Mouse (Mus musculus): ENCODE measurements around the gene Olfr267.

Gene Olfr267

DNA sequence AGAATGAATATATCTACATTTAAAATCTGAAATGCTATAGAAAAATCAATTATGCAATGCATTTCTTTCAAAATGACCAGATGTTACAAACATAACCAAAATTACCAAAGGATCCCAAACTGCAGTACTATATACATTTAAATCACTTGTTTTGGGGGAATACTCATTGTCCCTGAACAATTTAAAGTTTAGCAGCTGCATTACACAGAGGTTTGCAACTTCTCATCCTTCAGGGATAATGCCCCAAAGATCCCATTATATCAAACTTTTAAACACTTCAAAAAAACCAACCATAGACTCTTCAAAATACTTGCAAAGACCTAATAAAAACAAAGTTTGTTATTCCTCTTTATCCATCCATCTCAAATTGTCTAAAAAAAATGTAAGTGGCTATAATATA lies at the start of gene Olfr267:
Olfr267 (minus strand) TSS at position 101 of the 400 bp plus-strand sequence.
- DNase-seq (ENCODE audit: low spot score in 2 of 2), result no peak

DNA sequence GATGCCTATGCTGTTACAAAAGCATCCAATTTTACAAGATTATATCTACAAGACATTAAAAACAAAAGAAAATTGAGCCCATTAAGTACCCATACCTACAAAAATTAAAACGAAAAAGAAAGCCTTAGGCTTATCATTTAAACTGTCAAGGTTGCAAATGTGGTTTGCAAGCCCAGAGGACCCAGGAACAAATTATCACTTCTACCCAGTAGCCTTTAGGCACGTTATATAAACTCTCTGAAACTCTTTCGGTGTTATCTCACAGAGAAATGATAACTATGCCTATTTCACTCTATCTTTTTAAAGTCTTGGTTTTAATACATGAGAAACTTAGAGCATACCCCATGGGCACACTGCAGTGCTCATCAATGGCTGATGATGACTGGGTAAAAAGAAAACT lies 45.4 kb upstream of the Olfr267 start:
- DNase-seq (ENCODE audit: low spot score in 2 of 2), result no peak

DNA sequence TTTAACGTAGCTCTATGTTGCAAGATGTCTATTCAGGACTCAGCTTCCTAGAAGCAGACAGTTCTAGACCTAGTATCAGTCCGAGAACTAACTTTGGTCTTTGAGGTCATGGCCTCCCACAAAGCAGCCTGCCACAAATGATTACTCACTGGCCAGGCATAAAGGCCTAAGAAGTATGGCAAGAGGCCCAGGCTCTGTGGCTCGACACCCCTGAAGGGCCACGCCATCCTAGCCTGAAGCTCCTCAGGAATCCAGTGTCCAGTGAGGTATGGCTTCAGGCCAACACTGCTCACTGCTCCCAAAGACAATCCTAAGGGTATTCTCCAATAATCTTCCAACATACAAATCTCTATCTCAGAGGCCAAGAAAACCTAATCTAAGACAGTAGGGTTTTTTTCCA lies 38.4 kb upstream of the Olfr267 start:
- DNase-seq (ENCODE audit: low spot score in 2 of 2), result no peak

DNA sequence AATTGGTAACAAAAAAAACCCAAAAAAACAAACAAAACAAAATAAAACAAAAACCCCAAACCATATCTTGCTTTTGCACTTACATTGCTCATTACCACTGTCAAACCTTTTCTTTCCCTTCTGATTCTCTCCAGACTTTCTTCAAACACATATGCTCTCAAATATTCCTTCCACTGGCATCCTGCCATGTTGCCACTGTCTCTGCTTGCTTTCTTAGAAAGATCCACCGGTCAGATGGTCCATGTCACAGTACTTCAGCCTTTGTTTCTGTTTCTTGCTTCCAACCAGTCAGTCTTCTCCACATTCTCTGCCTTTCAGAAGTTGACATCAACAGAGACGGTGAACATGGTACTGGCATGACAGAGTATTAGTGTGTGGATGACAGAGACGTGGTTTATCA lies 857 bp downstream of the Olfr267 start:
- DNase-seq (ENCODE audit: low spot score in 2 of 2), result no peak

DNA sequence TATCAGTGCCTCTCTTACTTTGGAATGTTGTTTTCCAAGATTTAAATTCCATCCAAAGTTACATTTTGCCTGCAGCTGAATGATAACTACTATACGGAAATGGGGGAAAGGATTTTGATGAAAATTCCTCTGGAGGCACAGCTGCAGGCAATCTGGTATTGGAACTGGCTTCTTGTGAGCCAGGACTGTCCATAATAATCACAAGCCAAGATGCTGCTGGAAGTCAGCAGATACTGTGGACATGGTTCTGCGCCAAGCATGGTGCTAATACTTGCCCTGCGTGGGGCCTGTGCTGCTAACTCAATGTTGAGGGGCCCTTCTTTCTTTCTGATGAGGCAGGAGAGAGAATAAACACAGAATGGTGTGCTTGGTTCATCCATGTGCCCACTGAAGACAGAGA lies 24.1 kb downstream of the Olfr267 start:
- DNase-seq (ENCODE audit: low spot score in 2 of 2), result no peak

DNA sequence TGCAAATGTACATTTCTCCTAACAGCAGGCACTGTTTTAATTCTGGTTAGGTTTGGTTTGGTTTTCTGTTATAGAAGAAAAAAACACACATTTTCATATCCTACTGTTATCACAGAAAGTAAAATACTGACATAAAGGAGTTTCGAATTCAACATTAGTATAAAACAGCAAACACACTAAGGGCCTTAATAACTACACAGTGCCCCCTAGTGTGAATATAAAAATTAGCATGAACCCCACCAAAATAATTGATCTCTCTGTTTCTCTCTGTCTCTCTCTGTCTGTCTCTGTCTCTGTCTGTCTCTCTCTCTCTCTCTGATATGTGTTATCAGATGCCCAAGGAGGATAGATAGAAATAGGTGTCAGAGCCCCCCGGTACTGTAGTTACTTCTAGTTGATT lies 38.0 kb downstream of the Olfr267 start:
- DNase-seq (ENCODE audit: low spot score in 2 of 2), result no peak

DNA sequence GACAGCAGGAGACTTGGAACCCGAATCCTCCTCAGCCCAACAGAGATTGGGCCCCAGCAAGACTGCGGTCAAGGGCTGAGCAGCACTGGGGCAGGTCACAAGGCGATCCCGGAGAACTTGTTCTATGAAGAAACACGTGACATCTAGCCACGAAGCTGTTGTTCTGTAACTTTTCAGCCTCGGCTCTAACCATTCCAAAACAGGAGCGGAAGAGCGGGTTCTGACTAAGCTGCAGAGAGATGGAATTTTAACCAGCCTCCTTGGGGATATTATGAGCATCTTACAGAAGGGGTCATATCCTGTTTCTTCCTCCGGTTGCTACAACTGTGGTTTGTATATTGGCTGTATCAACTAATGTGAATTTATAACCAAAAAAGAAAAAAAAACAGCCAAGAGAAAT lies 38.4 kb downstream of the Olfr267 start:
- DNase-seq (ENCODE audit: low spot score in 2 of 2), result no peak

DNA sequence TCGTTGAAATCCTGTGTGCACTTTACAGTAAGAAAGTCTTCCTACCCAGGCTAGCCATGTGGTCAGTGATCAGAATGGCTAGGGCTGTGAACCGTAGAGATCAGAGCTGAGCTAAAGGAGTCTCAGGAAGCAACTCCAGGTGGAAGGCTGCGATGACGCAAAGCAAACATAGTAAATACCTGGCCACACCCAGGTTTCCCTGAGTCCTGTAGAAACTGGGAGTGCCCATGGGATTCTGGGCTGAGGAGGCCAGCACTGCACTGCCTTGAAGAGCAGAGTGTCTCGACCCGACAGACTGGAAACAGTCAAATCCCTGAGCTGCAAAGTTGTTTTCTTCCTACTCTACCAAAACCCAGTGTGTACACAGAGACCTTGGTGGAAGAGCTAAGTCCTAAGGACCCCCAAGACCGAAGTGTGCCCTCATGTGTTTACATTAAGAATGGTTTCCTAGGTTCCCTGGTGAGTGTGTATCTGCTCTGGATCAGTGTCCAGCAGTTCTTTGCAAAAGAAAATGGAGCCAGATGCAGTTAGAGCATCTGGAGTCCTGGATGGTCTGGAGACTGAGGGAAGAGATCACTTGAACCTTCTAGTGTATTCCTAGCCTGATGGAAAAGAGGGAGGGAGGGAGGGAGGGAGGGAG lies 41.8 kb downstream of the Olfr267 start:
- no peak for DNase-seq (ENCODE audit: low spot score in 2 of 2)

DNA sequence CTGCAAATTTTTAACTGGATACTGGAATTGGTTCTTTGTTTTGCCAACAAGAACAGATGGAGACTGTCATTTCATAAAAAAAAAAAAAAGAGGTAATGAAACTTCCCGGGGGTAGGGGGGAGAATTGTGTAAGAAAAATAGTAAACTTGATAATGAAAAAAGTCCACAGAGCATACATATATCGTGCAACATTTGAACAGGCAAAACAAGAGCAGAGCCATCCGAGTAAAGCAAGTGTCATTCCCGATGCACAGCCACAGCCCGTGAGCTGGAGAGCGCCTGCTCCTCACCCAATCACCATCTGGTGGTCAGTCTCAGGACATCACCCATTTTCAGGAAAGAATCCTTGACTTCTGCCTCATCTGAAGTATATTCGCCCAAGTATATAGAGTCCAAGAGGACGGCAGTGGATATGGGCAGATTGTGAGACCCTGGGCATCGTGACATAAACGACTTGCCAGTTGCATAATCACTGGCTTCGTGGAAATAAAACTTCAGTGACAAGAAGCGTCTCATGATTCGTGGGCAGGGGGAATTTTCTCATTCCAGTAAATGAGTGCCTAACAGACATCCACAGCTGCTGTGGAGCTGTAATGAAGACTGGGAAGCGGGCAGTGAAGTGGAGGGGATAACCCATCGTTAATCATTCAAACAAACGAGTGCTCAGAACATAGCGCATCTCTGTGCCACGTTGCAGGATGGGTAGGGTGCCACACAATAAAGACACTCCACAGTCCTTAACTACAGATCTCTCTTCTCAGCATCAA lies 50.5 kb downstream of the Olfr267 start:
- DNase-seq (ENCODE audit: low spot score in 2 of 2), result no peak

Measured in spleen, postnatal 4 days (tissue).